Mouse (Mus musculus) spleen, adult 2 months (tissue): ENCODE measurements around the gene Arhgef17. TPM values are rescaled to one million over a fixed set of nuclear protein-coding genes. Genes with fewer than 3 reads are reported as not detected.

Experiments
- DNase-seq, 2 experiments: peaks; one replicate each; pipeline versions ENCODE4 v3.0.0 to v3.0.0-alpha.2; 2012 to 2021; ENCODE audit warnings: low spot score in 2 of 2, low read depth in 1 of 2
- H3K27ac ChIP-seq: fragments of 200-500 bp; 2 replicates; pipeline ENCODE4 v1.5.1; 2012; ENCODE audit warnings: low read length, inconsistent platforms; ENCODE audit not compliant: insufficient read depth
- H3K27me3 ChIP-seq: fragments of 200-500 bp; 2 replicates; pipeline ENCODE4 v1.6.1; 2012; ENCODE audit warnings: mild to moderate bottlenecking, moderate library complexity, low read length, inconsistent platforms; ENCODE audit not compliant: control insufficient read depth, insufficient read depth
- H3K36me3 ChIP-seq: fragments of 200-500 bp; 2 replicates; pipeline ENCODE4 v1.6.1; 2012; ENCODE audit warnings: mild to moderate bottlenecking, low read length, inconsistent platforms; ENCODE audit not compliant: control insufficient read depth, insufficient read depth
- H3K4me1 ChIP-seq: fragments of 200-500 bp; 2 replicates; pipeline ENCODE4 v1.6.1; 2011; ENCODE audit warnings: inconsistent platforms; ENCODE audit not compliant: control insufficient read depth, insufficient read depth, insufficient read length
- H3K4me3 ChIP-seq: fragments of 200-500 bp; 2 replicates; pipeline ENCODE4 v1.5.1; 2011; ENCODE audit warnings: mild to moderate bottlenecking, inconsistent platforms; ENCODE audit not compliant: insufficient read depth, insufficient read length; ENCODE audit errors: extremely low read depth
- CTCF ChIP-seq: fragments of 200-500 bp; IDR thresholded peaks from 2 replicates; pipeline ENCODE4 v1.5.1; 2011; ENCODE audit warnings: mild to moderate bottlenecking, inconsistent platforms; ENCODE audit not compliant: insufficient read depth, insufficient read length, insufficient replicate concordance; ENCODE audit errors: extremely low read depth
- POLR2A ChIP-seq: fragments of 200-500 bp; IDR thresholded peaks from 2 replicates; pipeline ENCODE4 v1.6.1; 2011; ENCODE audit warnings: low read depth, low read length, inconsistent platforms
- WGBS: fragments of 180-500 bp; shearing (Covaris S2); methylation state at CpG from one replicate; pipeline ENCODE4 v1.1.7; 2018; 5-methylcytosine and 5-hydroxymethylcytosine counted together
- polyA plus RNA-seq: library from polyadenylated mRNA; depleted of rRNA; stranded (reverse); fragments of >200 nt; gene quantifications from 2 replicates; pipeline ENCODE4 v1.2.3, GENCODE M21; 2012

Arhgef17 gene
- polyA plus RNA-seq, 1 experiment = 12.3 TPM

- Histone ChIP-seq H3K4me1 (peaks cover 6% of the 10 kb centered on the region; the same call in 1 of the 2 replicates), H3K27ac (peak overlapping the region; percentile 69; the same call in 1 of the 2 replicates), H3K4me3 (no peak overlapping the region), H3K36me3 (no peaks in the 10 kb centered on the region), H3K27me3 (no peaks in the 10 kb centered on the region)
- 64% methylated on average over 12 of the region's 12 CpGs for WGBS
- peak in 1 of 2 experiments; percentile 24 for DNase-seq
- TF ChIP-seq POLR2A (no peak), CTCF (peak; percentile 45; the same call in 1 of the 2 replicates)
These were observed 11.1 kb upstream of the Arhgef17 start for GRCm38 (mm10) chr7:100942789-100943615.

GRCm38 (mm10) chr7:100941169-100941568 is 9.3 kb upstream of the Arhgef17 start:
- peaks cover 6% of the 10 kb centered on the region; the same call in 1 of the 2 replicates for H3K4me1 ChIP-seq
- no peak for TF ChIP-seq CTCF
- no peak for TF ChIP-seq POLR2A
- 45% methylated on average over 5 of the region's 5 CpGs for WGBS
- no peaks in the 10 kb centered on the region for H3K36me3 ChIP-seq
- H3K4me3 ChIP-seq = no peak overlapping the region
- no peak for DNase-seq
- no peaks in the 10 kb centered on the region for H3K27me3 ChIP-seq
- H3K27ac ChIP-seq = no peak overlapping the region

- WGBS = 93% methylated on average over 16 of the region's 16 CpGs
These were observed 6.2 kb upstream of the Arhgef17 start for GRCm38 (mm10) chr7:100938106-100938505.

GRCm38 (mm10) chr7:100937481-100937880 is 5.6 kb upstream of the Arhgef17 start:
- H3K4me3 ChIP-seq = no peak overlapping the region
- no peak overlapping the region for H3K27ac ChIP-seq
- TF ChIP-seq CTCF (no peak), POLR2A (no peak)
- no peaks in the 10 kb centered on the region for H3K36me3 ChIP-seq
- H3K4me1 ChIP-seq = no peaks in the 10 kb centered on the region
- H3K27me3 ChIP-seq = no peaks in the 10 kb centered on the region
- WGBS = 87% methylated on average over 3 of the region's 3 CpGs
- DNase-seq = no peak

More at GRCm38 (mm10) chr7:100938106-100938505, 6.2 kb upstream of the Arhgef17 start:
- H3K36me3 ChIP-seq = no peaks in the 10 kb centered on the region
- DNase-seq = no peak
- TF ChIP-seq POLR2A = no peak
- TF ChIP-seq CTCF = no peak
- H3K4me3 ChIP-seq = no peak overlapping the region
- no peaks in the 10 kb centered on the region for H3K4me1 ChIP-seq
- H3K27ac ChIP-seq = no peak overlapping the region
- no peaks in the 10 kb centered on the region for H3K27me3 ChIP-seq

GRCm38 (mm10) chr7:100933520-100933919 is 1.6 kb upstream of the Arhgef17 start:
- peaks cover 11% of the 10 kb centered on the region for H3K4me1 ChIP-seq
- no peaks in the 10 kb centered on the region for H3K36me3 ChIP-seq
- no peak overlapping the region for H3K4me3 ChIP-seq
- no peak for DNase-seq
- H3K27me3 ChIP-seq = peaks cover 16% of the 10 kb centered on the region
- H3K27ac ChIP-seq = no peak overlapping the region
- TF ChIP-seq CTCF (no peak), POLR2A (no peak)

GRCm38 (mm10) chr7:100932481-100933007 is 637 bp upstream of the Arhgef17 start:
- Histone ChIP-seq H3K27ac (no peak overlapping the region; the same call in 1 of the 2 replicates), H3K27me3 (peaks cover 16% of the 10 kb centered on the region), H3K4me1 (peaks cover 11% of the 10 kb centered on the region), H3K4me3 (peak overlapping the region; percentile 50), H3K36me3 (no peaks in the 10 kb centered on the region)
- peak; percentile 58 to 71 for DNase-seq
- TF ChIP-seq POLR2A (no peak), CTCF (peak; percentile 49; the same call in 1 of the 2 replicates)
- under 1% methylated on average over 23 of the region's 27 CpGs for WGBS

- Histone ChIP-seq H3K27me3 (peaks cover 16% of the 10 kb centered on the region), H3K27ac (peak overlapping the region; percentile 52), H3K36me3 (no peaks in the 10 kb centered on the region), H3K4me3 (peak overlapping the region; percentile 50), H3K4me1 (peaks cover 11% of the 10 kb centered on the region)
- WGBS = 3% methylated on average over 66 of the region's 73 CpGs
- DNase-seq = no peak
- TF ChIP-seq CTCF = no peak
- TF ChIP-seq POLR2A = no peak
These were observed 486 bp downstream of the Arhgef17 start for GRCm38 (mm10) chr7:100931316-100931925.
